Mouse (Mus musculus): Measurements from ENCODE around the gene Irf2bpl. TPM values are rescaled to one million over a fixed set of nuclear protein-coding genes. Genes with fewer than 3 reads are reported as not detected.
A peak's percentile ranks its signal among the peaks of the same experiment; 100 is the strongest.

Gene Irf2bpl
- polyA plus RNA-seq, 1 experiment from 2014 or later, result 30.4 TPM

DNA sequence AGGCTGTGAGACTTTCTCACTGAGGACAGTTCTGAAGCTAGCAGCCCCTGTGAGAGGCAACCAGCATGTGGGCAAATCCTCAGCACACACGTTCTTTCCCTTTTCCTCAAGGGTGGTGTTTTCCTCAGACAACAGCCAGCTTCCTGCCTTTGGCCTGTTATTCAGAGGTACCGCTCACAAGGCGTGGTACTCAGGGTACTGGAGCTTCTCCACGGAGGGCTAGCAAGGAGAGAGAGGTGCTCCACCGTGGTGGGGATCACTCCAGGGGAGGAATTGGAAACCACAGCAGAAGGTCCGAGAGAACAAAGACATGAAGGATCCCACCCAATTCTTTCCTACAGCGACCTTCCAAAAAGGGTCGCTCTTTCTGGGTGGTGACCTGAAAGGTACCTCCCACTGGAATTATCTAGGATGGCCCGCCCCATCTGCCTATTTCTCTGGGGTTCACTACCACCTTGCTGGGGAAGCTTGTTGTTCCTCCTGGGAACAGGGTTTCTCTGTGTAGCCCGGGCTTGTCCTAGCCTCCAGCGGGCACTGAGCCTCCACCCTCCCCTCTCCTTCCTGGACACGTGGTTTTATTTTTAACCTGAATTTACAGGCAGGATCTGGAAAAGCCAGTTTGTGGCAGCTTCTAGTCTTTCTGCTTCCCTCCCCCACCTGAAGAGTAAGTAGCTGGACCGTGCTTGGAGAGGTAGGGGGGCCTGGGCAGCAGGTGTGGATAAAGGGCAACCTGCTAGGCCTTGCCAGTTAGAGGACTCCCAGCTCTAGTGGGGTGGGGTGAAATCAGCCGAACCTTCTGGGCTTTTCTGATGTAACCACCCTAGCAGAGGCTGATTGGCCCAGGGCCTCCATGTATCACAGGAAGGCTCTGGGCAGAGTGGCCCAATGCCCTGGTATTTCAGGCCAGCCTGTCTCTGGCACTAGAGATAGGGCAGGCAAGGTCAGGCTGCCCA is 17.1 kb downstream of the Irf2bpl start:
- H3K4me1 ChIP-seq (ENCODE audit: insufficient read depth, low read length), result peaks cover 28% of the 10 kb centered on the region
- 43% methylated on average over 14 of the region's 14 CpGs for whole genome bisulfite sequencing
- peak; percentile 85 for ATAC-seq (ENCODE audit: low FRiP score, low TSS enrichment)
- peak overlapping the region; percentile 96 for H3K27ac ChIP-seq (ENCODE audit: low read length)
- H3K4me2 ChIP-seq (replicated peaks; ENCODE audit: low read depth, low read length), result 0 out of 2 replicates have a peak overlapping the region, but pooled peaks have one; percentile 25
- H3K9me3 ChIP-seq (ENCODE audit: low read length), result 0 out of 2 replicates have a peak, but pooled peaks cover 3% of the 10 kb centered on the region
- H3K4me3 ChIP-seq (ENCODE audit: low read length), result no peak overlapping the region
- H3K9ac ChIP-seq (replicated peaks; ENCODE audit: low read length), result 0 out of 2 replicates have a peak overlapping the region, but pooled peaks have one; percentile 37
- H3K27me3 ChIP-seq (ENCODE audit: insufficient read depth, low read length), result no peaks in the 10 kb centered on the region
- no peaks in the 10 kb centered on the region for H3K36me3 ChIP-seq (ENCODE audit: insufficient read depth, low read length)

- H3K27ac ChIP-seq (ENCODE audit: low read length), result peak overlapping the region; percentile 90
- ATAC-seq (ENCODE audit: low FRiP score, low TSS enrichment), result no peak
Observed at GRCm38 (mm10) chr12:86864316-86865020, 20.1 kb downstream of the Irf2bpl start.

GRCm38 (mm10) chr12:86859924-86860790 is 24.4 kb downstream of the Irf2bpl start:
- Histone ChIP-seq H3K4me3 (ENCODE audit: low read length) (no peak overlapping the region), H3K9ac (replicated peaks; ENCODE audit: low read length) (peak overlapping the region; percentile 48), H3K36me3 (ENCODE audit: insufficient read depth, low read length) (no peaks in the 10 kb centered on the region), H3K27ac (ENCODE audit: low read length) (peak overlapping the region; percentile 48; the same call in 1 of the 2 replicates), H3K27me3 (ENCODE audit: insufficient read depth, low read length) (no peaks in the 10 kb centered on the region), H3K9me3 (ENCODE audit: low read length) (0 out of 2 replicates have a peak, but pooled peaks cover 3% of the 10 kb centered on the region), H3K4me1 (ENCODE audit: insufficient read depth, low read length) (peaks cover 32% of the 10 kb centered on the region), H3K4me2 (replicated peaks; ENCODE audit: low read depth, low read length) (no peak overlapping the region)
- 28% methylated on average over 10 of the region's 10 CpGs for WGBS
- no peak for ATAC-seq (ENCODE audit: low FRiP score, low TSS enrichment)

More at GRCm38 (mm10) chr12:86864316-86865020, 20.1 kb downstream of the Irf2bpl start:
- Histone ChIP-seq H3K36me3 (ENCODE audit: insufficient read depth, low read length) (no peaks in the 10 kb centered on the region), H3K4me1 (ENCODE audit: insufficient read depth, low read length) (peaks cover 28% of the 10 kb centered on the region), H3K4me2 (replicated peaks; ENCODE audit: low read depth, low read length) (no peak overlapping the region), H3K4me3 (ENCODE audit: low read length) (no peak overlapping the region), H3K9me3 (ENCODE audit: low read length) (0 out of 2 replicates have a peak, but pooled peaks cover 3% of the 10 kb centered on the region), H3K27me3 (ENCODE audit: insufficient read depth, low read length) (no peaks in the 10 kb centered on the region), H3K9ac (replicated peaks; ENCODE audit: low read length) (no peak overlapping the region)
- WGBS, result 75% methylated on average over 5 of the region's 5 CpGs

- peak overlapping the region; percentile 9; the same call in 1 of the 2 replicates for H3K27ac ChIP-seq (ENCODE audit: low read length)
- 70% methylated on average over 6 of the region's 6 CpGs for WGBS
- peaks cover 28% of the 10 kb centered on the region for H3K4me1 ChIP-seq (ENCODE audit: insufficient read depth, low read length)
- H3K9ac ChIP-seq (replicated peaks; ENCODE audit: low read length), result no peak overlapping the region
- no peak overlapping the region for H3K4me2 ChIP-seq (replicated peaks; ENCODE audit: low read depth, low read length)
- H3K9me3 ChIP-seq (ENCODE audit: low read length), result 0 out of 2 replicates have a peak, but pooled peaks cover 3% of the 10 kb centered on the region
- H3K27me3 ChIP-seq (ENCODE audit: insufficient read depth, low read length), result no peaks in the 10 kb centered on the region
- H3K4me3 ChIP-seq (ENCODE audit: low read length), result no peak overlapping the region
- H3K36me3 ChIP-seq (ENCODE audit: insufficient read depth, low read length), result no peaks in the 10 kb centered on the region
- ATAC-seq (ENCODE audit: low FRiP score, low TSS enrichment), result 0 out of 2 replicates have a peak, but pooled peaks have one; percentile 29
Observed at GRCm38 (mm10) chr12:86858983-86859872, 25.4 kb downstream of the Irf2bpl start.

- no peaks in the 10 kb centered on the region for H3K36me3 ChIP-seq (ENCODE audit: insufficient read depth, low read length)
- H3K4me1 ChIP-seq (ENCODE audit: insufficient read depth, low read length), result peaks cover 26% of the 10 kb centered on the region
- no peak overlapping the region for H3K27ac ChIP-seq (ENCODE audit: low read length)
- no peak overlapping the region for H3K4me2 ChIP-seq (replicated peaks; ENCODE audit: low read depth, low read length)
- 0 out of 2 replicates have a peak, but pooled peaks cover 2% of the 10 kb centered on the region for H3K9me3 ChIP-seq (ENCODE audit: low read length)
- WGBS, result 96% methylated on average over 4 of the region's 4 CpGs
- no peaks in the 10 kb centered on the region for H3K27me3 ChIP-seq (ENCODE audit: insufficient read depth, low read length)
- no peak for ATAC-seq (ENCODE audit: low FRiP score, low TSS enrichment)
- H3K9ac ChIP-seq (replicated peaks; ENCODE audit: low read length), result no peak overlapping the region
- H3K4me3 ChIP-seq (ENCODE audit: low read length), result no peak overlapping the region
Observed at GRCm38 (mm10) chr12:86858498-86858897, 26.1 kb downstream of the Irf2bpl start.

DNA sequence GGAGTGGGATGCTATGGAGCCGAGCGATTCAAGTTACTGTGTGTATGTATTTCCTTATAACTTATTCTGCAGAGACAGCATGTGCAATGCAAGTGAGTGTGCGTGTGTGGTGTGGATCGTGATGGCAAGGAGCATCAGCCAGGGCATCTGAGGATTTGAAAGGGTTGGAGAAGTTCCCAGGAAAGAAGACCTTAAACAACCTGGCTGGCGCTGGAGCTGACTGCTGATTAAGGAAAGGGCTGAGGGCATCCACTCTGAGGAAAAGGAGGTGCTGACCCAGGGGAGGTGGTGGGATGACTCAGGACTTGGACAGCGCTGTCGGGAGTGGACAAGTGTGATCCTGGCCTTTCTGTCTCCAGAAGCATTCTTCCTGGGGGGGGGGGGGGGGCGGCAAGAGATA is 27.3 kb downstream of the Irf2bpl start:
- Histone ChIP-seq H3K4me2 (replicated peaks; ENCODE audit: low read depth, low read length) (no peak overlapping the region), H3K9ac (replicated peaks; ENCODE audit: low read length) (no peak overlapping the region), H3K27me3 (ENCODE audit: insufficient read depth, low read length) (no peaks in the 10 kb centered on the region), H3K36me3 (ENCODE audit: insufficient read depth, low read length) (no peaks in the 10 kb centered on the region), H3K4me1 (ENCODE audit: insufficient read depth, low read length) (peaks cover 26% of the 10 kb centered on the region), H3K27ac (ENCODE audit: low read length) (no peak overlapping the region), H3K9me3 (ENCODE audit: low read length) (no peaks in the 10 kb centered on the region), H3K4me3 (ENCODE audit: low read length) (no peak overlapping the region)
- WGBS, result 77% methylated on average over 7 of the region's 8 CpGs
- ATAC-seq (ENCODE audit: low FRiP score, low TSS enrichment), result no peak

DNA sequence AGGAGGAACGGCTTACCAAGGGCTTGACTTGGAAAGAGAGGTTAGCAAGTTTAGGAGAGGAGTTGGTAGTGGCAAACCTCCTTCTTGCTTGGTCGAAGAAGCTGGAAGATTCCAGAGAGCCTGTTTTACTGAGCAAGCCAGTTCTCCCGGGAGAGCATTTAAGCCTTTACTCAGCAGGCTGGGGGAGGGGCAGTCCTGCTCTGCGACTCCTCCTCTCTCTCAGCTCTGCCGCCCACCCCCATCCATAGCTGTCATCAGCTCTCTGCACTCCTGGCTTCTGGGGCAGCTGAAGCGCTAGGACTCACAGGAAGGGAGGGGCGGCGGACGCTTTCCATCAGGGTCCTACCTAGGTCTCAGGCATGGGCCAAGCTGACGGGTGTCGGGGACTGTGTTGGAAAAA is 28.9 kb downstream of the Irf2bpl start:
- 4% methylated on average over 11 of the region's 11 CpGs for WGBS
- peaks cover 32% of the 10 kb centered on the region for H3K4me1 ChIP-seq (ENCODE audit: insufficient read depth, low read length)
- H3K9ac ChIP-seq (replicated peaks; ENCODE audit: low read length), result no peak overlapping the region; the same call in 1 of the 2 replicates

DNA sequence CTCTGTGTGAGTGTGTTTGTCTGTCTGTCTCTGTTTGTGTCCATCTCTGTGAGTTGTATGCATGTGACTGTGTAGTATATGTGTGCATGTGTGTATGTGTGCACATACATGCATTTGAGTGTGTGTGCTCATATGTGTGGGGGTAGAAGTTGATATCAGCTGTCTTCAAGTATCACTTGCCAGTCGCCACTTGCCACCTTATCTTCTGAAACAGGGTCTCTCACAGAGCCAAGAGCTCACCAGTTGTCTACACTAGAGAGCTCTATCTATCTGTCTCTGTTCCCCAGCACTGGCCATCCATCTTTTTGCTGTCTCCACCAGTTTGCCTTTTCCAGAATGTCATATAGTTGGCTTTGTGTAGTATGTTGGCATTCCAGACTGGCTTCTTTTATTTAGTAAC is 31.1 kb downstream of the Irf2bpl start:
- Histone ChIP-seq H3K36me3 (ENCODE audit: insufficient read depth, low read length) (no peaks in the 10 kb centered on the region), H3K4me1 (ENCODE audit: insufficient read depth, low read length) (peaks cover 21% of the 10 kb centered on the region), H3K4me2 (replicated peaks; ENCODE audit: low read depth, low read length) (no peak overlapping the region), H3K9me3 (ENCODE audit: low read length) (no peaks in the 10 kb centered on the region), H3K4me3 (ENCODE audit: low read length) (no peak overlapping the region), H3K9ac (replicated peaks; ENCODE audit: low read length) (no peak overlapping the region), H3K27me3 (ENCODE audit: insufficient read depth, low read length) (no peaks in the 10 kb centered on the region), H3K27ac (ENCODE audit: low read length) (no peak overlapping the region)
- WGBS, result 88% methylated on average over 1 of the region's 1 CpGs
- ATAC-seq (ENCODE audit: low FRiP score, low TSS enrichment), result no peak

More for the DNA sequence above, 28.9 kb downstream of the Irf2bpl start:
- Histone ChIP-seq H3K36me3 (ENCODE audit: insufficient read depth, low read length) (no peaks in the 10 kb centered on the region), H3K4me2 (replicated peaks; ENCODE audit: low read depth, low read length) (peak overlapping the region; percentile 41), H3K27ac (ENCODE audit: low read length) (peak overlapping the region; percentile 58), H3K4me3 (ENCODE audit: low read length) (0 out of 2 replicates have a peak overlapping the region, but pooled peaks have one; percentile 0), H3K27me3 (ENCODE audit: insufficient read depth, low read length) (no peaks in the 10 kb centered on the region), H3K9me3 (ENCODE audit: low read length) (no peaks in the 10 kb centered on the region)
- peak; percentile 73 for ATAC-seq (ENCODE audit: low FRiP score, low TSS enrichment)

Measured in kidney, embryonic 16.5 days (tissue).